In genomic region chr7:18839865-18840264, GRCm38 (mm10) we compare ENCODE assay signal across 8 mouse cellular contexts. TPM values are rescaled to one million over a fixed set of nuclear protein-coding genes. Genes with fewer than 3 reads are reported as not detected.
DNase-seq lines count a peak whose midpoint lies in the region; ATAC-seq and TF ChIP-seq lines count a peak whose summit lies in the region.

Mill2 (plus strand) TSS chr7:18839966.

- TF ChIP-seq CTCF in small intestine, adult 2 months (IDR thresholded peaks at IDR 0.05; ENCODE audit: extremely low read depth, insufficient read length, insufficient replicate concordance, low read depth, low read length): no peak

- 26% methylated on average over 3 of the region's 3 CpGs for WGBS in hindbrain, embryonic 13.5 days
- WGBS in small intestine, adult 2 months: 4% methylated on average over 3 of the region's 3 CpGs

- no peak for TF ChIP-seq POLR2A in small intestine, adult 2 months (IDR thresholded peaks at IDR 0.05; ENCODE audit: low read depth, low read length)

- peaks cover 20% of the 10 kb centered on the region for H3K36me3 ChIP-seq in megakaryocyte, embryonic 14.5 days (replicated peaks; ENCODE audit: low read length)
- H3K36me3 ChIP-seq in hindbrain, embryonic 13.5 days: no peaks in the 10 kb centered on the region
- no peaks in the 10 kb centered on the region for H3K36me3 ChIP-seq in small intestine, adult 2 months (ENCODE audit: control insufficient read depth, insufficient read depth, low read length)

- H3K4me2 ChIP-seq in hindbrain, embryonic 13.5 days: peak within 1 kb of the TSS; percentile 61

- H3K4me3 ChIP-seq in megakaryocyte, embryonic 14.5 days (replicated peaks): peak within 1 kb of the TSS; percentile 92
- peak within 1 kb of the TSS; percentile 36 for H3K4me3 ChIP-seq in hindbrain, embryonic 13.5 days
- H3K4me3 ChIP-seq in small intestine, adult 2 months (ENCODE audit: low read depth, low read length): peak within 1 kb of the TSS; percentile 56

- H3K27me3 ChIP-seq in megakaryocyte, embryonic 14.5 days (replicated peaks): no peaks in the 10 kb centered on the region
- no peaks in the 10 kb centered on the region for H3K27me3 ChIP-seq in hindbrain, embryonic 13.5 days
- H3K27me3 ChIP-seq in small intestine, adult 2 months (ENCODE audit: control insufficient read depth, insufficient read depth, low read length): no peaks in the 10 kb centered on the region

- peak; percentile 42 to 60 for DNase-seq in lung, adult 18-20 months
- DNase-seq in layer of hippocampus, adult 8-10 months (ENCODE audit: low spot score in 2 of 2): no peak
- no peak for DNase-seq in retina, embryonic 14.5 days (ENCODE audit: low spot score)

- H3K27ac ChIP-seq in hindbrain, embryonic 13.5 days: peak within 1 kb of the TSS; percentile 45
- peak within 1 kb of the TSS; percentile 91 for H3K27ac ChIP-seq in small intestine, adult 2 months (ENCODE audit: insufficient read depth, low read depth, low read length)

- no peak for ATAC-seq in megakaryocyte, adult 5-6 weeks (ENCODE audit: poor library complexity, severe bottlenecking)
- 0 out of 2 replicates have a peak, but pooled peaks have one; percentile 39 for ATAC-seq in erythroid progenitor cell, adult 5-6 weeks (replicated peaks; ENCODE audit: low FRiP score, poor library complexity, severe bottlenecking)
- ATAC-seq in hindbrain, embryonic 13.5 days (ENCODE audit: low FRiP score): 0 out of 2 replicates have a peak, but pooled peaks have one; percentile 46

- H3K9ac ChIP-seq in hindbrain, embryonic 13.5 days: peak within 1 kb of the TSS; percentile 60

- peaks cover 10% of the 10 kb centered on the region for H3K9me3 ChIP-seq in megakaryocyte, embryonic 14.5 days
- H3K9me3 ChIP-seq in hindbrain, embryonic 13.5 days: no peaks in the 10 kb centered on the region

- peaks cover 46% of the 10 kb centered on the region for H3K4me1 ChIP-seq in megakaryocyte, embryonic 14.5 days
- peaks cover 4% of the 10 kb centered on the region for H3K4me1 ChIP-seq in hindbrain, embryonic 13.5 days (replicated peaks)
- peaks cover 10% of the 10 kb centered on the region; the same call in 1 of the 2 replicates for H3K4me1 ChIP-seq in small intestine, adult 2 months (ENCODE audit: control insufficient read depth, insufficient read depth, insufficient read length, low read length)

RNA-seq across cellular contexts. Expression of gene Mill2, which starts in this region (rescaled TPM):
- 0.79 TPM in 1 of 2 replicates, not detected in the other for polyA plus RNA-seq in megakaryocyte, embryonic 14.5 days (2012; ENCODE audit: insufficient read depth, low replicate concordance)
- total RNA-seq in megakaryocyte, adult 5-6 weeks (2015): not detected in 2 replicates
- 0.08 TPM in 1 of 2 replicates, not detected in the other for total RNA-seq in megakaryocyte, adult 5-6 weeks (2017)
- total RNA-seq in erythroid progenitor cell, adult 5-6 weeks (2015; ENCODE audit: low replicate concordance): 2.9 TPM in 1 of 2 replicates, not detected in the other
- not detected in 2 replicates for total RNA-seq in erythroid progenitor cell, adult 5-6 weeks (2017; ENCODE audit: low replicate concordance)
- polyA plus RNA-seq in hindbrain, embryonic 13.5 days (2015; fragmentation: Nextera tagmentation; extraction: Ambion mirVana): 0.45 and 0.53 TPM in 2 replicates
- 1.9 and 2.2 TPM in 2 replicates for polyA plus RNA-seq in small intestine, adult 2 months (2012; rRNA removed)
- total RNA-seq in layer of hippocampus, adult 8-10 months (2022): 1 to 10 TPM; 1.9 to 2.6 (median 2.2) TPM

Comparison
In these comparisons a context has a peak if more than half of its experiments do, and no peak if none do; other contexts are left out.
1. Peak in ATAC-seq, H3K4me3 ChIP-seq, H3K27ac ChIP-seq, H3K9ac ChIP-seq and H3K4me2 ChIP-seq in hindbrain, embryonic 13.5 days; RNA of the gene not detected or under 1 TPM.
2. H3K4me3 ChIP-seq: peak in every context shown above with its lines; median percentile 92 in megakaryocyte, embryonic 14.5 days; 56 in small intestine, adult 2 months; 36 in hindbrain, embryonic 13.5 days.
3. DNase-seq: peak in lung, adult 18-20 months (2 of 2); none in layer of hippocampus, adult 8-10 months (0 of 2) and retina, embryonic 14.5 days (single experiment).